Mouse (Mus musculus): ENCODE results near the gene Pip5k1b. TPM values are rescaled to one million over a fixed set of nuclear protein-coding genes. Genes with fewer than 3 reads are reported as not detected.

The Pip5k1b gene
- polyA plus RNA-seq, 1 experiment from 2014 or later, result 9.3 TPM

- Histone ChIP-seq H3K27ac (peak overlapping the region; percentile 87), H3K9me3 (replicated peaks) (no peaks in the 10 kb centered on the region), H3K9ac (no peak overlapping the region), H3K4me3 (no peak overlapping the region), H3K27me3 (no peaks in the 10 kb centered on the region), H3K36me3 (no peaks in the 10 kb centered on the region), H3K4me1 (replicated peaks) (peaks cover 24% of the 10 kb centered on the region), H3K4me2 (peak overlapping the region; percentile 12; the same call in 1 of the 2 replicates)
- ATAC-seq (replicated peaks; ENCODE audit: insufficient number of reproducible peaks, insufficient read depth, low FRiP score, low read depth), result no peak
- WGBS, result 61% methylated on average over 5 of the region's 5 CpGs
Measured at GRCm38 (mm10) chr19:24527613-24527948, 28.1 kb downstream of the Pip5k1b start.

GRCm38 (mm10) chr19:24526731-24527612 lies 28.7 kb downstream of the Pip5k1b start:
- H3K36me3 ChIP-seq, result no peaks in the 10 kb centered on the region
- ATAC-seq (replicated peaks; ENCODE audit: insufficient number of reproducible peaks, insufficient read depth, low FRiP score, low read depth), result peak; percentile 72
- no peaks in the 10 kb centered on the region for H3K9me3 ChIP-seq (replicated peaks)
- no peak overlapping the region; the same call in 1 of the 2 replicates for H3K4me3 ChIP-seq
- peaks cover 27% of the 10 kb centered on the region for H3K4me1 ChIP-seq (replicated peaks)
- peak overlapping the region; percentile 12 for H3K4me2 ChIP-seq
- 38% methylated on average over 15 of the region's 15 CpGs for WGBS
- no peaks in the 10 kb centered on the region for H3K27me3 ChIP-seq
- peak overlapping the region; percentile 17; the same call in 1 of the 2 replicates for H3K9ac ChIP-seq
- H3K27ac ChIP-seq, result peak overlapping the region; percentile 87

- ATAC-seq (replicated peaks; ENCODE audit: insufficient number of reproducible peaks, insufficient read depth, low FRiP score, low read depth), result no peak
- Histone ChIP-seq H3K9ac (no peak overlapping the region), H3K27ac (no peak overlapping the region), H3K4me2 (no peak overlapping the region), H3K4me1 (replicated peaks) (peaks cover 44% of the 10 kb centered on the region), H3K36me3 (no peaks in the 10 kb centered on the region), H3K4me3 (no peak overlapping the region), H3K9me3 (replicated peaks) (no peaks in the 10 kb centered on the region), H3K27me3 (no peaks in the 10 kb centered on the region)
- WGBS, result 84% methylated on average over 15 of the region's 15 CpGs
Measured at GRCm38 (mm10) chr19:24523476-24524313, 32.0 kb downstream of the Pip5k1b start.

GRCm38 (mm10) chr19:24521997-24522396 lies 33.7 kb downstream of the Pip5k1b start:
- Histone ChIP-seq H3K4me3 (no peak overlapping the region), H3K9me3 (replicated peaks) (no peaks in the 10 kb centered on the region), H3K27ac (no peak overlapping the region), H3K27me3 (no peaks in the 10 kb centered on the region), H3K4me1 (replicated peaks) (peaks cover 35% of the 10 kb centered on the region), H3K36me3 (no peaks in the 10 kb centered on the region), H3K9ac (no peak overlapping the region), H3K4me2 (no peak overlapping the region)
- no peak for ATAC-seq (replicated peaks; ENCODE audit: insufficient number of reproducible peaks, insufficient read depth, low FRiP score, low read depth)
- WGBS, result 56% methylated on average over 7 of the region's 7 CpGs

- H3K9me3 ChIP-seq (replicated peaks), result no peaks in the 10 kb centered on the region
- H3K9ac ChIP-seq, result no peak overlapping the region
- H3K4me2 ChIP-seq, result no peak overlapping the region
- no peak for ATAC-seq (replicated peaks; ENCODE audit: insufficient number of reproducible peaks, insufficient read depth, low FRiP score, low read depth)
- peaks cover 30% of the 10 kb centered on the region for H3K4me1 ChIP-seq (replicated peaks)
- 68% methylated on average over 9 of the region's 9 CpGs for WGBS
- no peaks in the 10 kb centered on the region for H3K36me3 ChIP-seq
- H3K27ac ChIP-seq, result 0 out of 2 replicates have a peak overlapping the region, but pooled peaks have one; percentile 2
- H3K4me3 ChIP-seq, result no peak overlapping the region
- H3K27me3 ChIP-seq, result no peaks in the 10 kb centered on the region
Measured at GRCm38 (mm10) chr19:24521146-24521545, 34.5 kb downstream of the Pip5k1b start.

GRCm38 (mm10) chr19:24519732-24520409 lies 35.8 kb downstream of the Pip5k1b start:
- Histone ChIP-seq H3K27ac (no peak overlapping the region), H3K27me3 (no peaks in the 10 kb centered on the region), H3K4me2 (no peak overlapping the region), H3K4me3 (no peak overlapping the region), H3K36me3 (no peaks in the 10 kb centered on the region), H3K9ac (no peak overlapping the region), H3K4me1 (replicated peaks) (peaks cover 34% of the 10 kb centered on the region), H3K9me3 (replicated peaks) (no peaks in the 10 kb centered on the region)
- ATAC-seq (replicated peaks; ENCODE audit: insufficient number of reproducible peaks, insufficient read depth, low FRiP score, low read depth), result no peak
- WGBS, result 74% methylated on average over 6 of the region's 6 CpGs

GRCm38 (mm10) chr19:24518384-24518783 lies 37.3 kb downstream of the Pip5k1b start:
- no peaks in the 10 kb centered on the region for H3K9me3 ChIP-seq (replicated peaks)
- no peaks in the 10 kb centered on the region for H3K27me3 ChIP-seq
- H3K9ac ChIP-seq, result no peak overlapping the region
- peaks cover 39% of the 10 kb centered on the region for H3K4me1 ChIP-seq (replicated peaks)
- H3K36me3 ChIP-seq, result no peaks in the 10 kb centered on the region
- H3K4me2 ChIP-seq, result no peak overlapping the region
- no peak; the same call in 1 of the 2 replicates for ATAC-seq (replicated peaks; ENCODE audit: insufficient number of reproducible peaks, insufficient read depth, low FRiP score, low read depth)
- no peak overlapping the region for H3K4me3 ChIP-seq
- H3K27ac ChIP-seq, result no peak overlapping the region

GRCm38 (mm10) chr19:24517057-24517456 lies 38.6 kb downstream of the Pip5k1b start:
- no peak overlapping the region for H3K4me2 ChIP-seq
- WGBS, result 44% methylated on average over 7 of the region's 7 CpGs
- H3K4me3 ChIP-seq, result no peak overlapping the region
- no peak for ATAC-seq (replicated peaks; ENCODE audit: insufficient number of reproducible peaks, insufficient read depth, low FRiP score, low read depth)
- H3K9me3 ChIP-seq (replicated peaks), result no peaks in the 10 kb centered on the region
- H3K27me3 ChIP-seq, result no peaks in the 10 kb centered on the region
- no peak overlapping the region for H3K27ac ChIP-seq
- H3K36me3 ChIP-seq, result no peaks in the 10 kb centered on the region
- H3K9ac ChIP-seq, result no peak overlapping the region
- peaks cover 41% of the 10 kb centered on the region for H3K4me1 ChIP-seq (replicated peaks)

GRCm38 (mm10) chr19:24515941-24516340 lies 39.7 kb downstream of the Pip5k1b start:
- 88% methylated on average over 3 of the region's 3 CpGs for WGBS
- H3K4me1 ChIP-seq (replicated peaks), result peaks cover 47% of the 10 kb centered on the region
- H3K4me3 ChIP-seq, result no peak overlapping the region
- H3K27ac ChIP-seq, result no peak overlapping the region
- no peak for ATAC-seq (replicated peaks; ENCODE audit: insufficient number of reproducible peaks, insufficient read depth, low FRiP score, low read depth)
- no peaks in the 10 kb centered on the region for H3K27me3 ChIP-seq
- H3K4me2 ChIP-seq, result no peak overlapping the region
- no peak overlapping the region for H3K9ac ChIP-seq
- H3K36me3 ChIP-seq, result no peaks in the 10 kb centered on the region
- no peaks in the 10 kb centered on the region for H3K9me3 ChIP-seq (replicated peaks)

- Histone ChIP-seq H3K27ac (no peak overlapping the region), H3K4me2 (no peak overlapping the region), H3K27me3 (no peaks in the 10 kb centered on the region), H3K4me3 (no peak overlapping the region), H3K4me1 (replicated peaks) (peaks cover 40% of the 10 kb centered on the region), H3K9me3 (replicated peaks) (no peaks in the 10 kb centered on the region), H3K36me3 (no peaks in the 10 kb centered on the region), H3K9ac (no peak overlapping the region)
- ATAC-seq (replicated peaks; ENCODE audit: insufficient number of reproducible peaks, insufficient read depth, low FRiP score, low read depth), result no peak
- WGBS, result 76% methylated on average over 15 of the region's 15 CpGs
Measured at GRCm38 (mm10) chr19:24514661-24515642, 40.7 kb downstream of the Pip5k1b start.

Data from heart, embryonic 15.5 days (tissue).